Mouse (Mus musculus) mouse trophoblast stem cell (cell line): ENCODE measurements around the gene Gng12.
"Not testable (repeated sequence)": the region's sequence is repeated elsewhere in the genome, so short reads cannot be mapped to it uniquely, and the experiment has no call there.

Experiments used
- in situ Hi-C, 2 experiments: fragments of 300-500 bp; cut with MseI, MboI; formaldehyde crosslinking; loops; 2 replicates in 1 of 2; 3 replicates in 1 of 2; pipeline ENCODE4 v1.15.1; 2025

Gng12 gene

GRCm38 (mm10) chr6:66988363-66988762 lies 92.2 kb downstream of the Gng12 start:
- in situ Hi-C loops, result no loop called here

- in situ Hi-C loops, result no loop called here
These were observed 92.8 kb downstream of the Gng12 start for GRCm38 (mm10) chr6:66989037-66989436.

GRCm38 (mm10) chr6:66989518-66989917 lies 93.3 kb downstream of the Gng12 start:
- in situ Hi-C loops, result no loop called here

- in situ Hi-C loops, result no loop called here
These were observed 96.0 kb downstream of the Gng12 start for GRCm38 (mm10) chr6:66992232-66992631.

GRCm38 (mm10) chr6:66992786-66993185 lies 96.6 kb downstream of the Gng12 start:
- in situ Hi-C loops, result no loop called here

- in situ Hi-C loops, result no loop called here
These were observed 98.8 kb downstream of the Gng12 start for GRCm38 (mm10) chr6:66994981-66995380.

- in situ Hi-C loops, result no loop called here
These were observed 99.6 kb downstream of the Gng12 start for GRCm38 (mm10) chr6:66995825-66996224.

- in situ Hi-C loops, result no loop called here
These were observed 100.1 kb downstream of the Gng12 start for GRCm38 (mm10) chr6:66996257-66996656.

GRCm38 (mm10) chr6:66998645-66999044 lies 102.4 kb downstream of the Gng12 start:
- in situ Hi-C loops, result no loop called here

GRCm38 (mm10) chr6:66999800-67000199 lies 103.6 kb downstream of the Gng12 start:
- in situ Hi-C loops, result no loop called here

- in situ Hi-C loops, result no loop called here
These were observed 113.7 kb downstream of the Gng12 start for GRCm38 (mm10) chr6:67009888-67010287.

GRCm38 (mm10) chr6:67010370-67011216 lies 114.4 kb downstream of the Gng12 start:
- in situ Hi-C loops, result no loop called here

- in situ Hi-C loops, result no loop called here
These were observed 115.0 kb downstream of the Gng12 start for GRCm38 (mm10) chr6:67011217-67011518.

GRCm38 (mm10) chr6:67013293-67013948 lies 117.2 kb downstream of the Gng12 start:
- in situ Hi-C loops, result no loop called here

GRCm38 (mm10) chr6:67013949-67014678 lies 117.9 kb downstream of the Gng12 start:
- in situ Hi-C loops, result no loop called here

GRCm38 (mm10) chr6:67014679-67015075 lies 118.5 kb downstream of the Gng12 start:
- in situ Hi-C loops, result no loop called here

- in situ Hi-C loops, result no loop called here
These were observed 119.7 kb downstream of the Gng12 start for GRCm38 (mm10) chr6:67015739-67016519.

- in situ Hi-C loops, result no loop called here
These were observed 120.4 kb downstream of the Gng12 start for GRCm38 (mm10) chr6:67016520-67017111.

- in situ Hi-C loops, result no loop called here
These were observed 122.2 kb downstream of the Gng12 start for GRCm38 (mm10) chr6:67018365-67018764.

GRCm38 (mm10) chr6:67019001-67019400 lies 122.8 kb downstream of the Gng12 start:
- in situ Hi-C loops, result not testable (repeated sequence)

- in situ Hi-C loops, result no loop called here
These were observed 125.1 kb downstream of the Gng12 start for GRCm38 (mm10) chr6:67021308-67021707.
